Mouse (Mus musculus): ENCODE data around the gene Nr4a1.

Nr4a1 gene

GRCm38 (mm10) chr15:101253886-101254795 is at the start of gene Nr4a1:
Gene Nr4a1 (plus strand): TSS chr15:101254269.
- DNase-seq: peak; percentile 77

DNA sequence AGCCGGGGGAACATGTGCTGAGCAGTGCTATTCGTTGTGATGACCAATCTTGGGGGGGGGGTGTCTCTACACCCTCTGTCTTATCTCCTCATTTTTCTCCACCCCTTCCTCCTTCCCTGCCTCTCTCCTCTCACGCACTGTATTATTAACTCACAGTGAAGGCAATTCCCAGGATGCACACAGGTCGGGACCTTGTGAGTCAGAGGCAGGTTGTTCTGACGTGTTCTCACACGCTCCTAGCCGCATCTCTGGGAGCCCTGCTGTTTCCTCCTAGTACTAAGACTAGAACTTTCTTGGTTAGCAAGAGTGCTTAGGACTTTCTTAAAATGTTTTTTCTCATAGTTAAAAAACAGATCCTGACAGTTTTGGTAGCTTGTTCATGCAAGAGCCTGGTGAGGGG is 49.3 kb upstream of the Nr4a1 start:
- no peak for DNase-seq

DNA sequence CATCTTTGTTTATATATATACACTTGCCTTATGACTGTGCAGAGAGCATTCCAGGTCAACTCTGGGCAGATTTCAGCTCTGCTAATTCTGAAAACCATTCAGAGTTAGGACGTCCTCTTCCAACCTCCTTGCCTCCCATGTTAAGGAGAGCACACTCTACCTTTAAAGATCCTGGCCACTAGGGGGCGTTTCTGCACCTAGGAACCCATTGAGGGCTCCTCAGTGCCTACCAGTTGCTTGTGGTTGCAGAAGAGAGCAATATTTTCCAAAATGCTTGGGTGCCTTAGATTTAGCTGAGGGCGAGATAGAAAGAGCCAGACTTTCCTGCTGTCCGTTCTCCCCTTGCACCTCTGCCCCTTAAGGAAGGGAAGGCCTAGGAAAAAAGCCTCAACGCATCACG is 43.8 kb upstream of the Nr4a1 start:
- peak; percentile 84 for DNase-seq

- DNase-seq: no peak
These were observed 43.0 kb upstream of the Nr4a1 start for GRCm38 (mm10) chr15:101210998-101211613.

DNA sequence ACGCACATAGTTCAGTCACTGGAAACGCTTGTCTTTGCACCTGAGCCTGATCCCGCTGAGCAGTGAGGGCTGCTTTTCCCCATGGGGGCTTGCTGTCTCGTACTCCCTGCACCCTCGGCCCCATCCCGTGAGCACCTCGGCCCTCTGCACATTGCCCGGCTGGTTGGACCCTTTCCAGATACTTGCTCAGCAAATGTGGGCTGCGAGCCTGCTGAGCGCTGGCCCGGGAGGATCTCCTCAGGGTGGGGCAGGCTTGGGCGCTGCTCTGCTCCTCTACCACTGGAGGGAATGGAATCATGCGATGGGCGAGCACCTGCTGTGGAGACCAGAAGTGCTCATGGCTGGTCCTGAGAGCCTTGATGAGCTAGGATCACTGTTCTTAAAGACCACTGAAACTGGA is 41.6 kb upstream of the Nr4a1 start:
- DNase-seq: no peak

DNA sequence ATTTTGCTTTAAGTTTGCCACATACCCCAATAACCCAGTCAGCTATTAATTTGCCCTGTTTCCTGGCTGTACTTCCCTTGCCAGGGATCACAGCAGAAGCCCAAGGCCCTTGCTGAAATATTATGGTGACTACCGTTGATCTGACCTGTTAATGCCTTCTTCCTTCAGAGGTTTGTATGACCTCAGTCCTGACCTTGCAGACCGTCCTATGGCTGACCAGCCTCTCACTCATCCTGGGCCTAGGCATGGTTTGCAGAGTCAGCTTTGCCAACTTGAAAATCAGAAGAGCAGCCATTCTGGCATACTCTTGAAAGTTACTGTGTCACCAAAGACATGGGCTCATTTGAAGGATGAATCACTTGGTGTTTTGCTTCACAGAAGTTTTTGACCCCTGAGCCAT is 38.9 kb upstream of the Nr4a1 start:
- no peak for DNase-seq

DNA sequence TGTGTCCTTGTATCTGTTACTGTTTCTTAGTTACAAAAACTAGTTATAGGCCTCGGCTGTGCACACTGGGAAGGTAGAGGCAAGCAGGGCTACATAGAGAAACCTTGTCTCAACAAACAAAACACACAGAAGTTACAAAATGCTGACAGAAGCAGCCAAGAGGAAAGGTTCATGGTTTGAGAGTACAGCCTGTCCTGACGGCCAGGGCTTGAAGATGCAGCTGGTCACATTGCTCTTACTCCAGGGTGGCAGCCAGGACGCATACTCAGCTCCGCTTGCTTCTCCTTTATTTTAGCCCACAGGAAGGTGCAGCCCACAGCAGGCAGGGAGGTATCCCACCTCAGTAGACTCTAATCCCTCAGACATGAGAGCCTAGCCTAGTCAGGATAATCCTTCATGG is 38.0 kb upstream of the Nr4a1 start:
- DNase-seq: no peak

- peak; percentile 80 for DNase-seq
These were observed 33.2 kb upstream of the Nr4a1 start for GRCm38 (mm10) chr15:101220905-101221297.

DNA sequence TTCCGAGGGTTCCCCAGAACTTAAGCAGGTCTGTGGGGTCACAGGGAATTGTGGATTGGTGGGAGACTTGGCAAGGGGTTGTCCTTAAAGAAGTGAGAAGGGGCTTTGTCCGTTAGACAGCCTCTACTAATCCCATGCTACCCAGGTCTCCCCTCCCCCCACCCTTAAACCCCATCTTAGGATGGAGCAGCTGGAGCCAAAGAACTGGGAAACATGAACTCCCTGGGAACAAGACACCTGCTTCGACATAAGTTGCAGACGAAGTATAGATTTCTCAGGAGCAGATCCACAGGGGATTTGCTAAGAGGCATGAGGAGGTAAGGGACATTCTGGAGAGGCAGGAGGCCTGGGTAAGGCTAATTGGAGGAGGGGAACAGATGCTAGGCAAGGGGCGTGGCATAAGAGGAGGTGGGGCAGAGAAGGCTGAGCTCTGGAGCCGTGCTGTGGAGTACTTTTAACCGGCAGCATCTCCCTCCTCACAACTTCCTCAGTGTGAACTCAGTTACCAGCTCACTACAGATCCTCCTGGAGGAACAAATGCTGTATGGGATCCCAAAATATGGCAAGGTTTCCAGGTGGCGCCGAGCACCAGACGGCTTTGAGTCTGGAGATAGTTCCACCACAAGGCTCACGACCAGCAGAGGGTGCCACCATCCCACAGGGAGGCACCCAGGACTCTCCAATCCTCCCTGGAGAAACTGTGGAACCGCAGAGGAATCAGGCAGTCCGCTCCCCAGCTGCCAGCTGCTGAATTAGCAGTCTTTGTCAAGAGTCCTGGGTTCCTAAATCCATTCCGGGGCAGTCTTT is 32.6 kb upstream of the Nr4a1 start:
- peak; percentile 88 for DNase-seq

- no peak for DNase-seq
These were observed 31.1 kb upstream of the Nr4a1 start for GRCm38 (mm10) chr15:101222897-101223482.

DNA sequence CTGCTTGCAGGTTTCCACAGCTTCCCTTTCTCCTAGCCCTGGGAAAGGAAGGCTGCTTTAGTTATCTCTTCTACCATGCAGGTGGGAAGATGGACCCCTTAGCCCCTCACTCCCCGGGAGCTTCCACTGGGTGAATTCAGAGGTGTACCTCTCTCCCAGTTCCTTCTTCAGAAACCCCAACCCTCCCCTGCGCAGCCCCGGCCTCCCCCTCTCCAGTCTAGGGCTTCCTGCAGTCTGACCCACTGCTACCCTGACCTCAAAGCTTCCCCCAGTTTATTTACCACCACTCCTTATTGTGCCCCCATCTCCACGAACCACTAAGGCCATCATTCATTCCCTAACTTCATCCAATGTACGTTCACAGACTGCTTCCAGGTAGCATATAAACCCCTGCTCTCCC is 30.5 kb upstream of the Nr4a1 start:
- DNase-seq: no peak

DNA sequence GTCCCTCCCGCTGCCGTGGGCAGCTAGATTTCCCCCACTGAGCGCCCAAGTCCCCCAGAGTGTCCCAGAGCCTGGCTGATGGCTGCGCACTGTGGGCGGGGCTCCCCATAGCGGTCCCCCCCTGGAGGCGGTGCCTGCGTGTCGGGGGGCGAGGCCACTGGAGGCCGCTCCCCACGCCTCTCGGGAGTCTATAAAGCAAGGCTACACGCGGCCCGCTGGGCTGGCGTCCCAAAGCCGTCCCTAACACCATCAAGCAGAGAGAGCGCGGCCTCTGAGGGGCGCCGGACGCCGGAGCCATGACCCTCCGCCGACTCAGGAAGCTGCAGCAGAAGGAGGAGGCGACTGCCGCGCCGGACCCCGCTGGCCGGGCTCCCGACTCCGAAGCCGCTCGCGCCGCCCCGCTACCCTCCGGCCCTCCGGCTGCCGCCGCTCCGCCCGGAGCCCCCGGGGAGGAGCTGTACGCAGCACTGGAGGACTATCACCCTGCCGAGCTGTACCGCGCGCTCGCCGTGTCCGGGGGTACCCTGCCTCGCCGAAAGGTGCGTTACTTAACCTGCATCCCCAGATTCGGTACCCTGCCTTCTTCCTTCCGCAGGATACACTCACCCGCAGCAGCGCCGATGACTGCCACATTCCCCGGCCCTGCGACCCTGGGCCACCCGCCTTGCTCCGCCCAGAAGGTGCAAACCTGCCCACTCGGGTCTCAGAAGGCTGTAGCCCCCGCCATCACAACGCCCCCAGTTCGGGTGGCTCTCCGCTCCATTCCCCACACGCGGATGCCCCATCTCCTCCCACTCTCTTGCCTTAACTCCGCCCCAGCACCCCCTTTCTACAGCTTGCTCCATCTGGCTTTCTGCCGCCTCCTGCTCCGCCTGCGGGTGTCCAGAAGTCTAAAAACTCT is 29.8 kb upstream of the Nr4a1 start, which contains the start of gene Grasp:
TSS of gene Grasp (plus strand) at position 183 of the 901 bp plus-strand sequence.
- peak; percentile 91 for DNase-seq

DNA sequence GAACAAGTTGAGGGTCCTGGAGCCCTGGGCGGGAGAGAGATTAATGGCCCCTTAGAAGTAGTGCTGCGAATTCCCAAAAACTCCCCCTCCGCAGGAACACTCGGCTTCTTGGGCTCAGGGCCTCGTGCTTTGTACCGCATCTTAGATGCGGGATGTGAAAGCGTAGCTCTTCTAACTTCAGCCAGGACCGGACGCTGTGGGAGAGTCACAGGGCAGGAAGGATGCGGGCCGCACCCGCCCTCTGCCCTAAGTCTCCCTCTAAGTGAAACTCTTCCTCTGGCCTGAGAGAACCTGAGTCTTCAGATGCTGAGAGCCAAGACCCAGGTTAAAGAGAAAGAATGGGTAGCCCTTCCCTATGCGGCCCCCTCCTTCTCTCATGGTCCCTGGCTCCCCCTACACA is 29.1 kb upstream of the Nr4a1 start:
- DNase-seq: no peak

GRCm38 (mm10) chr15:101227971-101228370 is 26.1 kb upstream of the Nr4a1 start:
- DNase-seq: peak; percentile 80

- no peak for DNase-seq
These were observed 25.0 kb upstream of the Nr4a1 start for GRCm38 (mm10) chr15:101228866-101229590.

- DNase-seq: no peak
These were observed 23.6 kb upstream of the Nr4a1 start for GRCm38 (mm10) chr15:101230503-101230902.

- no peak for DNase-seq
These were observed 22.9 kb upstream of the Nr4a1 start for GRCm38 (mm10) chr15:101230995-101231647.

DNA sequence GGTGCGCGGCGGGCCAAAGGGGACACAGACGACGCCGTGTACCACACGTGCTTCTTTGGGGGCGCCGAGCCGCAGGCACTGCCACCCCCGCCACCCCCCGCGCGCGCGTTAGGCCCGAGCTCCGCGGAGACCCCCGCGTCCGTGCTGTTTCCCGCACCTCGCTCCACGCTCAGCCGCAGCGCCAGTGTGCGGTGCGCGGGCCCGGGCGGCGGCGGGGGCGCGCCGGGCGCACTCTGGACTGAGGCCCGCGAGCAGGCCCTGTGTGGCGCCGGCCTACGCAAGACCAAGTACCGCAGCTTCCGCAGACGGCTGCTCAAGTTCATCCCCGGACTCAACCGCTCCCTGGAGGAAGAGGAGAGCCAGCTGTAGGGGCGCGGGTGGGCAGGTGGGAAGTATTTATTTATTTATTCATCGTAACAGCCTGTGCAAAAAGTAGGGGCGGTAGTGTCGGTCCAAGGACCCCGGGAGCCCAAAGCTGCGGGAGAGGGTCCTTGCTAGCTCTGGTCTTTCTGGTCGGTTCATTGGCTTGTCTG is 22.4 kb upstream of the Nr4a1 start:
- no peak for DNase-seq

DNA sequence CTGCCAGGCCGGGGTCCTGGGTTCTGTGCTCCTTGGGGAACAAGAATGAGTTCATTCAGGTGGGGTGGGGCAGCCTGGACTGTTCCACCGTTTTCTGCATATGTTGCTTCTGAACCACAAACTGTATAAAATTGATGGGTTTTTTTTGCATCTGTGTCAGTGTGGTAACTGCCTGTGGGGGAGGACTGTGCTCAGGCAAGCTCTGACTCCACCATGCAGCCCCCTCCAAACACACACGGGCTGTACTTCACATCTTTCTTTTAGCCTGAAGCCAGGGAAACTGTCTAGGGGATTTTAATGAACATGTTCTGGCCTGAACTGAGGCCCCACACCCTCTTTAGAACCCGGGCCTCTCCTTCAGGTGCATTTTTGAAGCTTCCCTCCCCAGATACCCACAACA is 21.5 kb upstream of the Nr4a1 start:
- no peak for DNase-seq

DNA sequence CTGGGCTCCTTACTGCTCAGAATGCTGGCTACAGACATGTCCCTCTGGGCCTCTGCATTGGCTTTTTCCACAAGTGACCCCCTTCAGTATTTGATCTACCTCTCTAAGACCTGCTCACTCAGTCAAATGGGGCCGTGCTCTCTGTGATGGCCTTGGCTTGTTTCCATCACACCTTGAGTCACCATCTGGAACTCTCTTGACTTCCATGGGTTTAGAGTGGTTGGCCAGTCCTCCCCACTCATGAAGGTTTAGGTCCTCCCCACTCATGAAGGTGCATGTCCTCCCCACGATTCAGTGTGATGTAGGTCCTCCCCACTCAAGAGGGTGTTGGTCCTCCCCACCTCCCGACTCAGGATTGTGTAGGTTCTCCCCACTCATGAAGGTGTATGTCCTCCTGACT is 20.9 kb upstream of the Nr4a1 start:
- DNase-seq: no peak
